Comparison of ENCODE assay signal across 12 mouse cellular contexts in the genomic region with DNA sequence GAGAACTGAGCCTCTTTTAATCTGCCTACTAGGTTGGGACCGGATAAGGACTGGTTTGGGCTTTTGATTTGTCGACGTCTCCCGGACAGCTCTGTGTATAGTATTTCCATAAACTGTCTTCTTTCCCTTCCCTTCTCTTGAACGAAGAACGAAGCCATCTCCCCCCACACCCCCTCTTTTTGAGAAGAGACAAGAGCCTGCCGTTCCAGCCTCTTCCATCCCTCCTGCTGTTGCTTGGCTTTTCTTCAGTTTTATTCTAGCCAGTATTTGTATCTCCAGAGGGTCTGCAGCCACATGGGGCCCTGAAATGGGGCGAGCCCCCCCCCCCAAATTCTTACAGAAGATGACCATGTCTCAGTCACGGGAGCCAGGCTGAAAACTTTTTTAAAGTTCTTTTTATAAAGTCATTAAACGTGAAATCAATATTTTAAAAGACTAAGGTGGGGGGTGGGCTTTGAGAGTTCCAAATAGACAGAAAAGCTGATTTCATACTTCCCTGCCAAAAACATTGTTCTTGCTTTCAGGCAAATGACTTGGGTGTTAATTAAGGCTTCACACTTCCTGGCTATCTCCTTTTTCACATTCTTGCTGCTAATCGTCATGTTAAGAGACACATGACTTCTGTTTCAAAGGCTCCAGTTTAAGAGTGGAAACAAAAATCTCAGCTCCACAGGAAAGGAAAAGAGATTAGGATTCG. TPM values are rescaled to one million over a fixed set of nuclear protein-coding genes. Genes with fewer than 3 reads are reported as not detected.
DNase-seq lines count a peak whose midpoint lies in the region; ATAC-seq and TF ChIP-seq lines count a peak whose summit lies in the region.
"Had no signal": no experiment of that assay in that cellular context is flagged by ENCODE, and none has a peak within 500 bp of the region (broad histone marks: within the 10 kb centered on the region; RNA-seq: fewer than 3 reads in every experiment).

No protein-coding gene starts in this region.

- H3K4me3 ChIP-seq in forebrain, embryonic 15.5 days = no peak overlapping the region
- H3K4me3 ChIP-seq in forebrain, embryonic 13.5 days = no peak overlapping the region
- no peak overlapping the region for H3K4me3 ChIP-seq in hindbrain, postnatal 0 days (ENCODE audit: low read length)
- H3K4me3 ChIP-seq in hindbrain, embryonic 14.5 days (replicated peaks; ENCODE audit: low read length) = no peak overlapping the region
- H3K4me3 ChIP-seq in bone marrow macrophage, adult 2 months (ENCODE audit: insufficient read depth, low read length) = peak overlapping the region; percentile 40; the same call in 1 of the 2 replicates
- H3K4me3 ChIP-seq in heart, embryonic 16.5 days (ENCODE audit: low read length) = no peak overlapping the region
- H3K4me3 ChIP-seq in intestine, embryonic 15.5 days (replicated peaks) = no peak overlapping the region
- H3K4me3 ChIP-seq: liver, embryonic 13.5 days had no signal

- H3K9me3 ChIP-seq in forebrain, embryonic 15.5 days = no peaks in the 10 kb centered on the region
- no peaks in the 10 kb centered on the region for H3K9me3 ChIP-seq in forebrain, embryonic 13.5 days (replicated peaks)
- no peaks in the 10 kb centered on the region for H3K9me3 ChIP-seq in hindbrain, postnatal 0 days (ENCODE audit: low read length)
- H3K9me3 ChIP-seq in hindbrain, embryonic 14.5 days (ENCODE audit: control insufficient read depth, low read length) = no peaks in the 10 kb centered on the region
- no peaks in the 10 kb centered on the region for H3K9me3 ChIP-seq in heart, embryonic 16.5 days (replicated peaks; ENCODE audit: control insufficient read depth, low read length)
- no peaks in the 10 kb centered on the region for H3K9me3 ChIP-seq in intestine, embryonic 15.5 days
- H3K9me3 ChIP-seq: liver, embryonic 13.5 days had no signal

- H3K4me2 ChIP-seq in forebrain, embryonic 15.5 days (replicated peaks) = no peak overlapping the region
- no peak overlapping the region for H3K4me2 ChIP-seq in forebrain, embryonic 13.5 days
- no peak overlapping the region for H3K4me2 ChIP-seq in hindbrain, postnatal 0 days (ENCODE audit: low read depth, low read length)
- H3K4me2 ChIP-seq in hindbrain, embryonic 14.5 days (replicated peaks) = no peak overlapping the region
- H3K4me2 ChIP-seq in heart, embryonic 16.5 days (ENCODE audit: low read depth, low read length) = peak overlapping the region; percentile 8; the same call in 1 of the 2 replicates
- H3K4me2 ChIP-seq in intestine, embryonic 15.5 days (replicated peaks) = no peak overlapping the region
- H3K4me2 ChIP-seq: liver, embryonic 13.5 days had no signal

- peaks cover 9% of the 10 kb centered on the region; the same call in 1 of the 2 replicates for H3K4me1 ChIP-seq in forebrain, embryonic 15.5 days
- peaks cover 14% of the 10 kb centered on the region; the same call in 1 of the 2 replicates for H3K4me1 ChIP-seq in forebrain, embryonic 13.5 days
- H3K4me1 ChIP-seq in hindbrain, postnatal 0 days (ENCODE audit: insufficient read depth, low read length) = no peaks in the 10 kb centered on the region
- no peaks in the 10 kb centered on the region for H3K4me1 ChIP-seq in hindbrain, embryonic 14.5 days (replicated peaks; ENCODE audit: control insufficient read depth, insufficient read depth, low read length)
- peaks cover 18% of the 10 kb centered on the region for H3K4me1 ChIP-seq in bone marrow macrophage, adult 2 months (ENCODE audit: control insufficient read depth, insufficient read depth, low read length)
- peaks cover 10% of the 10 kb centered on the region for H3K4me1 ChIP-seq in heart, embryonic 16.5 days (ENCODE audit: control insufficient read depth, insufficient read depth, low read length)
- no peaks in the 10 kb centered on the region for H3K4me1 ChIP-seq in intestine, embryonic 15.5 days (replicated peaks)

- WGBS in forebrain, embryonic 15.5 days = 54% methylated on average over 12 of the region's 12 CpGs
- WGBS in forebrain, embryonic 13.5 days = 58% methylated on average over 12 of the region's 12 CpGs
- 33% methylated on average over 12 of the region's 12 CpGs for WGBS in hindbrain, postnatal 0 days
- WGBS in hindbrain, embryonic 14.5 days = 50% methylated on average over 12 of the region's 12 CpGs
- 52% methylated on average over 12 of the region's 12 CpGs for WGBS in heart, embryonic 16.5 days
- WGBS in intestine, embryonic 15.5 days = 66% methylated on average over 12 of the region's 12 CpGs

- no peak for TF ChIP-seq POLR2A in bone marrow macrophage, adult 2 months (IDR thresholded peaks at IDR 0.05; ENCODE audit: borderline replicate concordance, low read depth, low read length)

- no peaks in the 10 kb centered on the region for H3K27me3 ChIP-seq in forebrain, embryonic 15.5 days
- no peaks in the 10 kb centered on the region for H3K27me3 ChIP-seq in forebrain, embryonic 13.5 days
- H3K27me3 ChIP-seq in hindbrain, postnatal 0 days (ENCODE audit: insufficient read depth, low read length) = no peaks in the 10 kb centered on the region
- H3K27me3 ChIP-seq in hindbrain, embryonic 14.5 days (ENCODE audit: control insufficient read depth, insufficient read depth, low read length) = no peaks in the 10 kb centered on the region
- no peaks in the 10 kb centered on the region for H3K27me3 ChIP-seq in heart, embryonic 16.5 days (ENCODE audit: control insufficient read depth, insufficient read depth, low read length)
- no peaks in the 10 kb centered on the region for H3K27me3 ChIP-seq in intestine, embryonic 15.5 days (replicated peaks)
- H3K27me3 ChIP-seq: liver, embryonic 13.5 days had no signal

- ATAC-seq in forebrain, embryonic 15.5 days (replicated peaks) = no peak
- ATAC-seq in forebrain, embryonic 13.5 days = no peak
- peak; percentile 63 for ATAC-seq in hindbrain, postnatal 0 days
- ATAC-seq in hindbrain, embryonic 14.5 days (ENCODE audit: low FRiP score) = no peak; the same call in 1 of the 2 replicates
- ATAC-seq in heart, embryonic 16.5 days (replicated peaks; ENCODE audit: extremely low read depth, insufficient read depth, low FRiP score) = no peak; the same call in 1 of the 2 replicates
- no peak for ATAC-seq in intestine, embryonic 15.5 days

- H3K36me3 ChIP-seq in forebrain, embryonic 15.5 days = no peaks in the 10 kb centered on the region
- no peaks in the 10 kb centered on the region for H3K36me3 ChIP-seq in forebrain, embryonic 13.5 days (ENCODE audit: poor library complexity, severe bottlenecking)
- no peaks in the 10 kb centered on the region for H3K36me3 ChIP-seq in hindbrain, postnatal 0 days (ENCODE audit: insufficient read depth, low read length)
- H3K36me3 ChIP-seq in hindbrain, embryonic 14.5 days (replicated peaks; ENCODE audit: control insufficient read depth, insufficient read depth) = no peaks in the 10 kb centered on the region
- H3K36me3 ChIP-seq in heart, embryonic 16.5 days (ENCODE audit: control insufficient read depth, insufficient read depth) = no peaks in the 10 kb centered on the region
- H3K36me3 ChIP-seq in intestine, embryonic 15.5 days = no peaks in the 10 kb centered on the region
- H3K36me3 ChIP-seq: liver, embryonic 13.5 days had no signal

- H3K9ac ChIP-seq in forebrain, embryonic 15.5 days (replicated peaks) = no peak overlapping the region
- H3K9ac ChIP-seq in forebrain, embryonic 13.5 days = no peak overlapping the region
- H3K9ac ChIP-seq in hindbrain, postnatal 0 days (replicated peaks; ENCODE audit: low read length) = no peak overlapping the region
- no peak overlapping the region for H3K9ac ChIP-seq in hindbrain, embryonic 14.5 days
- H3K9ac ChIP-seq in heart, embryonic 16.5 days (ENCODE audit: low read length) = no peak overlapping the region
- no peak overlapping the region for H3K9ac ChIP-seq in intestine, embryonic 15.5 days
- H3K9ac ChIP-seq: liver, embryonic 13.5 days had no signal

- DNase-seq in hindbrain, postnatal 0 days (ENCODE audit: low spot score) = peak; percentile 40
- DNase-seq in hindbrain, embryonic 14.5 days (ENCODE audit: low spot score) = no peak
- no peak for DNase-seq in cerebellum, postnatal 4 days (ENCODE audit: low spot score in 2 of 2)
- DNase-seq: cerebellum, postnatal 10 days; liver, embryonic 13.5 days; midbrain, embryonic 14.5 days; right cerebral cortex, postnatal 4 days had no signal

- TF ChIP-seq CTCF in hindbrain, postnatal 0 days (IDR thresholded peaks at IDR 0.05; ENCODE audit: low read depth) = no peak
- TF ChIP-seq CTCF in bone marrow macrophage, adult 2 months (IDR thresholded peaks at IDR 0.05; ENCODE audit: low read depth, low read length) = no peak

- H3K27ac ChIP-seq in forebrain, embryonic 15.5 days (replicated peaks) = 0 out of 2 replicates have a peak overlapping the region, but pooled peaks have one; percentile 16
- H3K27ac ChIP-seq in forebrain, embryonic 13.5 days = no peak overlapping the region
- peak overlapping the region; percentile 8 for H3K27ac ChIP-seq in hindbrain, postnatal 0 days
- no peak overlapping the region for H3K27ac ChIP-seq in hindbrain, embryonic 14.5 days
- H3K27ac ChIP-seq in bone marrow macrophage, adult 2 months (ENCODE audit: insufficient read depth, low read depth, low read length) = peak overlapping the region; percentile 44
- no peak overlapping the region; the same call in 1 of the 2 replicates for H3K27ac ChIP-seq in heart, embryonic 16.5 days (ENCODE audit: low read length)
- no peak overlapping the region for H3K27ac ChIP-seq in intestine, embryonic 15.5 days
- H3K27ac ChIP-seq: liver, embryonic 13.5 days had no signal

RNA-seq across cellular contexts. Expression of gene Cnn3, which starts 55.3 kb away (rescaled TPM):
- 645 and 663 TPM in 2 replicates for polyA plus RNA-seq in forebrain, embryonic 15.5 days (2015; fragmentation: Nextera tagmentation; extraction: Ambion mirVana)
- polyA plus RNA-seq in forebrain, embryonic 13.5 days (2015; fragmentation: Nextera tagmentation; extraction: Ambion mirVana) = 770 and 773 TPM in 2 replicates
- 180 and 194 TPM in 2 replicates for total RNA-seq in hindbrain, postnatal 0 days (2014; rRNA removed)
- polyA plus RNA-seq in hindbrain, postnatal 0 days (2015; fragmentation: Nextera tagmentation; extraction: Ambion mirVana) = 317 and 348 TPM in 2 replicates
- polyA plus RNA-seq in hindbrain, embryonic 14.5 days (2014; fragmentation: Nextera tagmentation; extraction: Ambion mirVana) = 436 and 444 TPM in 2 replicates
- 1.3 and 3.6 TPM in 2 replicates for polyA plus RNA-seq in bone marrow macrophage, adult 2 months (2012; ENCODE audit: insufficient read depth, insufficient read length, missing spikeins)
- 370 and 406 TPM in 2 replicates for polyA plus RNA-seq in heart, embryonic 16.5 days (2015; fragmentation: Nextera tagmentation; extraction: Ambion mirVana)
- 414 and 470 TPM in 2 replicates for polyA plus RNA-seq in intestine, embryonic 15.5 days (2015; fragmentation: Nextera tagmentation; extraction: Ambion mirVana)

Comparison
In these comparisons a context has a peak if more than half of its experiments do, and no peak if none do; other contexts are left out.
1. H3K27ac ChIP-seq: peak in forebrain, embryonic 15.5 days (single experiment), hindbrain, postnatal 0 days (single experiment) and bone marrow macrophage, adult 2 months (single experiment); none in forebrain, embryonic 13.5 days (single experiment), hindbrain, embryonic 14.5 days (single experiment), heart, embryonic 16.5 days (single experiment) and intestine, embryonic 15.5 days (single experiment).
2. RNA of gene Cnn3, which starts 55.3 kb away (polyA plus RNA-seq): 770 to 773 TPM in forebrain, embryonic 13.5 days, 645 to 663 TPM in forebrain, embryonic 15.5 days, 414 to 470 TPM in intestine, embryonic 15.5 days, 436 to 444 TPM in hindbrain, embryonic 14.5 days, 370 to 406 TPM in heart, embryonic 16.5 days and 317 to 348 TPM in hindbrain, postnatal 0 days; 1.3 to 3.6 TPM in bone marrow macrophage, adult 2 months; every median in the first group is over 10 times any median in the second.